Mouse (Mus musculus): ENCODE results near the gene Hsf5.

- no peak for TF ChIP-seq CTCF (IDR thresholded peaks at IDR 0.05)
- no peak for TF ChIP-seq POLR2A (IDR thresholded peaks at IDR 0.05; ENCODE audit: insufficient read depth, low read depth, low read length)
Measured at GRCm38 (mm10) chr11:87663948-87664347, 47.0 kb downstream of the Hsf5 start.
